Mouse (Mus musculus) CH12.LX (cell line): ENCODE measurements around the gene A3galt2. TPM values are rescaled to one million over a fixed set of nuclear protein-coding genes. Genes with fewer than 3 reads are reported as not detected.

Experiments
- DNase-seq: peaks from one replicate; pipeline ENCODE4 v3.0.0-alpha.2; 2013; ENCODE audit errors: extremely low read depth
- H3K27ac ChIP-seq: 2 replicates; pipeline ENCODE4 v1.5.1; 2012; ENCODE audit warnings: low read depth, mild to moderate bottlenecking, control low read depth, moderate library complexity; ENCODE audit not compliant: insufficient read depth
- H3K27me3 ChIP-seq: replicated peaks from 2 replicates; pipeline ENCODE3; 2012; ENCODE audit warnings: inconsistent platforms
- H3K36me3 ChIP-seq, 2 experiments: replicated peaks in 1 of 2; 2 replicates each; pipeline versions ENCODE3 to v1.6.1; 2012; ENCODE audit warnings: inconsistent platforms in 1 of 2, low read length in 1 of 2, mild to moderate bottlenecking in 1 of 2, mixed read lengths in 1 of 2, moderate library complexity in 1 of 2; ENCODE audit not compliant: control insufficient read depth in 1 of 2, insufficient read depth in 1 of 2
- H3K4me1 ChIP-seq, 2 experiments: 2 replicates each; pipeline ENCODE4 v1.6.1; 2012; ENCODE audit warnings: inconsistent platforms in 1 of 2, moderate library complexity in 1 of 2; ENCODE audit not compliant: insufficient read depth in 2 of 2, control insufficient read depth in 1 of 2
- H3K4me2 ChIP-seq: 2 replicates; pipeline ENCODE4 v1.6.1; 2012; ENCODE audit warnings: low read depth, mild to moderate bottlenecking, control low read depth; ENCODE audit not compliant: poor library complexity, insufficient read depth, severe bottlenecking
- H3K4me3 ChIP-seq, 3 experiments: fragments of 150-350 bp in 1 of 3; sonication (generic) in 1 of 3; replicated peaks in 1 of 3; 2 replicates each; pipeline versions ENCODE3 to v1.5.1; 2011 to 2012; ENCODE audit warnings: low read depth in 2 of 3, low read length in 2 of 3, mild to moderate bottlenecking in 2 of 3, moderate library complexity in 2 of 3, control low read depth in 1 of 3, improper control_type of control experiment in 1 of 3, inconsistent platforms in 1 of 3, mixed read lengths in 1 of 3; ENCODE audit not compliant: poor library complexity in 1 of 3
- H3K79me2 ChIP-seq: replicated peaks from 2 replicates; pipeline ENCODE4 v1.6.1; 2012; ENCODE audit warnings: mild to moderate bottlenecking, moderate library complexity; ENCODE audit not compliant: control insufficient read depth, poor library complexity, insufficient read depth, severe bottlenecking; ENCODE audit errors: extremely low read depth
- H3K9ac ChIP-seq: 2 replicates; pipeline ENCODE4 v1.6.1; 2012; ENCODE audit warnings: low read depth, mild to moderate bottlenecking, control low read depth, moderate library complexity; ENCODE audit not compliant: insufficient read depth
- H3K9me3 ChIP-seq: replicated peaks from 2 replicates; pipeline ENCODE3; 2012; ENCODE audit warnings: low read length, inconsistent platforms, mixed read lengths
- CHD1 ChIP-seq: IDR thresholded peaks from 2 replicates; pipeline ENCODE4 v1.6.1; 2012; ENCODE audit warnings: low read depth, low read length, improper control_type of control experiment, inconsistent platforms
- CTCF ChIP-seq, 2 experiments: IDR thresholded peaks in 1 of 2; conservative IDR thresholded peaks in 1 of 2; 2 replicates each; pipeline ENCODE4 v1.5.1; 2011 to 2012; ENCODE audit warnings: low read depth in 2 of 2, low read length in 2 of 2, improper control_type of control experiment in 1 of 2, inconsistent platforms in 1 of 2, mild to moderate bottlenecking in 1 of 2, moderate library complexity in 1 of 2
- E2F4 ChIP-seq: IDR thresholded peaks from 2 replicates; pipeline ENCODE4 v1.6.1; 2011; ENCODE audit warnings: low read depth, low read length, improper control_type of control experiment; ENCODE audit not compliant: insufficient replicate concordance
- EP300 ChIP-seq: IDR thresholded peaks from 2 replicates; pipeline ENCODE4 v1.6.1; 2011; ENCODE audit warnings: low read length, improper control_type of control experiment
- GABPA ChIP-seq: IDR thresholded peaks from 2 replicates; pipeline ENCODE4 v1.6.1; 2012; ENCODE audit warnings: low read depth, low read length, improper control_type of control experiment, inconsistent platforms; ENCODE audit not compliant: insufficient replicate concordance
- IRF4 ChIP-seq: IDR thresholded peaks from 2 replicates; pipeline ENCODE4 v1.6.1; 2014; ENCODE audit warnings: low read depth, mild to moderate bottlenecking, inconsistent platforms, low read length, improper control_type of control experiment
- MAX ChIP-seq: IDR thresholded peaks from 2 replicates; pipeline ENCODE4 v1.6.1; 2011; ENCODE audit warnings: low read length, improper control_type of control experiment
- MXI1 ChIP-seq: IDR thresholded peaks from 2 replicates; pipeline ENCODE4 v1.6.1; 2011; ENCODE audit warnings: mild to moderate bottlenecking, low read depth, low read length, improper control_type of control experiment
- RAD21 ChIP-seq: IDR thresholded peaks from 2 replicates; pipeline ENCODE4 v1.6.1; 2011; ENCODE audit warnings: low read depth, mild to moderate bottlenecking, low read length, improper control_type of control experiment, moderate library complexity
- RCOR1 ChIP-seq: conservative IDR thresholded peaks from 2 replicates; pipeline ENCODE4 v1.6.1; 2012; ENCODE audit warnings: low read depth, mild to moderate bottlenecking, inconsistent platforms, low read length, improper control_type of control experiment
- SIN3A ChIP-seq: IDR thresholded peaks from 2 replicates; pipeline ENCODE4 v1.6.1; 2012; ENCODE audit warnings: low read length, improper control_type of control experiment, inconsistent platforms
- SMC3 ChIP-seq: IDR thresholded peaks from 2 replicates; pipeline ENCODE4 v1.6.1; 2011; ENCODE audit warnings: low read depth, low read length, improper control_type of control experiment
- TCF12 ChIP-seq: IDR thresholded peaks from 2 replicates; pipeline ENCODE4 v1.6.1; 2014; ENCODE audit warnings: low read depth, mild to moderate bottlenecking, inconsistent platforms, low read length, improper control_type of control experiment
- USF1 ChIP-seq: IDR thresholded peaks from 2 replicates; pipeline ENCODE4 v1.6.1; 2014; ENCODE audit warnings: low read depth, mild to moderate bottlenecking, inconsistent platforms, low read length, improper control_type of control experiment
- USF2 ChIP-seq: conservative IDR thresholded peaks from 2 replicates; pipeline ENCODE4 v1.6.1; 2011; ENCODE audit warnings: low read depth, low read length, improper control_type of control experiment
- ZC3H11A ChIP-seq: IDR thresholded peaks from 2 replicates; pipeline ENCODE4 v1.6.1; 2012; ENCODE audit warnings: low read depth, mild to moderate bottlenecking, inconsistent platforms, low read length, improper control_type of control experiment
- ZKSCAN1 ChIP-seq: IDR thresholded peaks from 2 replicates; pipeline ENCODE4 v1.6.1; 2012; ENCODE audit warnings: low read depth, inconsistent platforms, low read length, improper control_type of control experiment, borderline replicate concordance
- ZNF384 ChIP-seq: IDR thresholded peaks from 2 replicates; pipeline ENCODE4 v1.6.1; 2012; ENCODE audit warnings: low read depth, low read length, improper control_type of control experiment, inconsistent platforms
- dilution Hi-C: fragments of 300-500 bp; cut with MboI; formaldehyde crosslinking; loops from 2 replicates; pipeline ENCODE4 v1.14.3; 2020; ENCODE audit warnings: low sequenced_read_pairs; ENCODE audit not compliant: extremely low pct_unique_long_range_greater_than_20kb, extremely low pct_ligation_motif_present
- in situ Hi-C: fragments of 300-500 bp; cut with MboI; formaldehyde crosslinking; loops from 3 replicates; pipeline ENCODE4 v1.14.3; 2019; ENCODE audit warnings: low sequenced_read_pairs, low pct_ligation_motif_present, low pct_unique_long_range_greater_than_20kb, mixed read lengths
- polyA plus RNA-seq: library from polyadenylated mRNA; unstranded; fragments of >175 nt; gene quantifications from 2 replicates; pipeline ENCODE4 v1.2.1, GENCODE M21; 2012; ENCODE audit warnings: low read depth; ENCODE audit not compliant: insufficient read length
- total RNA-seq, 2 experiments: library from RNA; depleted of rRNA; stranded (reverse); fragments of 300-350 nt in 1 of 2; fragments of >200 nt in 1 of 2; gene quantifications; 2 replicates each; pipeline ENCODE4 v1.2.3; 2012 to 2014

A3galt2 gene
- total and polyA plus RNA-seq, 3 experiments: 0.04 to 0.11 TPM; not detected in 1

DNA sequence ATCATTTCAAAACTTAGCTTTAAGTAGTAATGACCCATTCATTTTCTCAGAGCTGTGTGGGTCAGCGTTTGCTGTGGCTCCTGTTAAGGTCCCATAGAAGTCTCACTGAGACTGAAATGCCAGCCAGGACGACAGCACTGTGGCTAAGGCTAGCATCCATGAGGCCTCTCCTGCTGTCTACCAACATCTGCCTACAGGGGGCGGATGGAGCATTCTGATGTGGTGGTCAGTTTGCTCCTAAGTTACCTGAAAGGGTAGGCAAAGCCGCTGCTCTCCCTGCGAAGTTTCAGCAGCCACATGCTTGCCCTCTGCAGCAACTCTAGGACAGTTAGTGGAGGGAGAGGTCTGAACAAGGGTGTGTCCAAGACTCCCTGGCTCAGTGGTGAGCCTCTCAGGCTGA lies 4.2 kb upstream of the A3galt2 start:
- TF ChIP-seq ZC3H11A (no peak), RAD21 (peak; percentile 63), GABPA (no peak), ZKSCAN1 (no peak), EP300 (no peak), CTCF (conservative IDR thresholded peaks at IDR 0.05 in 1 of 2, IDR thresholded peaks at IDR 0.05 in 1 of 2; ENCODE audit: low read depth in 2 of 2, low read length in 2 of 2) (peak; percentile 28 to 67), E2F4 (no peak), USF2 (no peak), CHD1 (no peak), SMC3 (peak; percentile 79), SIN3A (no peak)
- Histone ChIP-seq H3K79me2 (no peaks in the 10 kb centered on the region), H3K9me3 (no peaks in the 10 kb centered on the region), H3K27ac (no peak overlapping the region), H3K4me1 (peaks cover 3 to 25% of the 10 kb centered on the region in 2 experiments; a peak in 3 of 4 replicates), H3K4me2 (no peak overlapping the region), H3K4me3 (no peak overlapping the region), H3K27me3 (no peaks in the 10 kb centered on the region), H3K9ac (no peak overlapping the region), H3K36me3 (peaks cover 75 to 87% of the 10 kb centered on the region in 2 experiments)
- DNase-seq: no peak
- in situ Hi-C loops (no loop called here), dilution Hi-C loops (no loop called here)

DNA sequence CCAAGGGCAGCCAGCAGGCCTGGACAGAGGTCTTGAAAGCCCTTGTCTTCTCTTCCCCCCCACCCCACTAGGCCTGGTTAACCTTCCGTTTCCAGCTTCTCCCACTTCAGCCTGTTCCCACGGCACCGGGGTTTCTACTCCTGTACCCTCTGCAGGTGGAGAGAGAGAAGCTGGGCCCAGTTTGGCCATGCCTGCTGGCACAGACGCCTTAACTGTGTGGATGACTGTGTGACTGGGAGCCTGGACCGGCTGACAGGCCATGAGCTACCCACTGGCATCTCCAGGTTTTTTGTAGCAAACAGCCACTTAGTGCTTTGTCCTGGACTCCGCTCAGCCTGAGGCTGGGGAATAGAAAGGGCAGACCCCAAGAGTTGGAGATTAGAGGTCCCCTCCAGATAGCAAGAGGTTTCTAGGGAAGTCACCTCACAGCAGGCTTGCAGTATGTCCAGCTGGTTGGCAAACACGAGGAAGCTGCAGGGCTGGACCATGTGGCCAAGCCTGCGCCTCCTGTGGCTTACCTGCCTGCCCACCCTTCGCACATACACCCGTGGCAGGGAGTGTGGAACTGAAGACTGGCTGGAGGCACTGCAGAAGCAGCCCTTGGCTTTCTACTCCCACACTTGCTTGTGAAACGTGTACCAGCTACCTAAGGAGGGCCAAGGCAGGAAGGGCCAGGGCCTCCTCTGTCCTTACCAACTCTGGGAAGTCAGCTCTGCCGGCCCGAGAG lies 3.0 kb upstream of the A3galt2 start:
- dilution Hi-C loops: no loop called here
- DNase-seq: no peak
- Histone ChIP-seq H3K36me3 (peaks cover 63 to 77% of the 10 kb centered on the region in 2 experiments), H3K79me2 (no peaks in the 10 kb centered on the region), H3K27me3 (no peaks in the 10 kb centered on the region), H3K4me3 (no peak overlapping the region), H3K9ac (no peak overlapping the region), H3K9me3 (no peaks in the 10 kb centered on the region), H3K4me2 (no peak overlapping the region), H3K27ac (no peak overlapping the region), H3K4me1 (peaks cover 3 to 25% of the 10 kb centered on the region in 2 experiments; a peak in 3 of 4 replicates)
- in situ Hi-C loops: no loop called here
- TF ChIP-seq GABPA (no peak), RCOR1 (no peak), ZNF384 (no peak), RAD21 (no peak), MAX (no peak), E2F4 (no peak), SIN3A (no peak), MXI1 (no peak), IRF4 (no peak), TCF12 (no peak), USF1 (no peak), EP300 (no peak), CHD1 (no peak), ZKSCAN1 (no peak)
